Mouse (Mus musculus) left cerebral cortex, adult 8-10 months (tissue): ENCODE data around the gene Smc2. TPM values are rescaled to one million over a fixed set of nuclear protein-coding genes. Genes with fewer than 3 reads are reported as not detected.
"Not testable (repeated sequence)": the region's sequence is repeated elsewhere in the genome, so short reads cannot be mapped to it uniquely, and the experiment has no call there.

Source experiments
- DNase-seq, 2 experiments: peaks; one replicate each; pipeline ENCODE4 v3.0.0; 2022; ENCODE audit warnings: low spot score in 2 of 2
- total RNA-seq, 4 experiments: library from RNA; stranded (reverse); gene quantifications; 2 replicates each; pipeline ENCODE4 v1.2.4; 2022

Gene Smc2
- 1 to 10 TPM; 5.9 to 8.6 (median 7.2) TPM for total RNA-seq

- peak; percentile 81 to 90 for DNase-seq
Measured at GRCm38 (mm10) chr4:52438886-52439664, at the start of gene Smc2. Gene Smc2 (plus strand): TSS chr4:52439243.

- DNase-seq, result no peak
Measured at GRCm38 (mm10) chr4:52411587-52411986, 27.5 kb upstream of the Smc2 start.

DNA sequence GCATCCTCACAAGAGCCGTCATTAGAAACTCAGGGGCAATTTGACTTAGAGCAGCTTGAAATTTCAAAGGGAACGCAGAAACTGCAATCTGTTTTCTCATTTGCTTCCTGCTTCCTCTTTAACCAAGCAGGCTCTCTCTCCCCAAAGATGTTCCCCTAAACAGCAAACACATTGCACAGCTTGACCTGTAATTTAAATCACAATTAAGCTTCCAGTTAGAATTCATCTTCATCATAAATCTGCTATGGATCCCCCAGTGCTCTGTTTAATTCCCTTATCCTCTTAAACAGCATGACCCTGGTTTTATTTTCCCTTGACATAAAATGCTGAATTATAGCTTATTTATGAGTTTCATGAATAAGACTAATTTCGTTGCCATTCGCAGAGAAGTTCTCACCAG, 15.4 kb upstream of the Smc2 start:
- no peak for DNase-seq

DNA sequence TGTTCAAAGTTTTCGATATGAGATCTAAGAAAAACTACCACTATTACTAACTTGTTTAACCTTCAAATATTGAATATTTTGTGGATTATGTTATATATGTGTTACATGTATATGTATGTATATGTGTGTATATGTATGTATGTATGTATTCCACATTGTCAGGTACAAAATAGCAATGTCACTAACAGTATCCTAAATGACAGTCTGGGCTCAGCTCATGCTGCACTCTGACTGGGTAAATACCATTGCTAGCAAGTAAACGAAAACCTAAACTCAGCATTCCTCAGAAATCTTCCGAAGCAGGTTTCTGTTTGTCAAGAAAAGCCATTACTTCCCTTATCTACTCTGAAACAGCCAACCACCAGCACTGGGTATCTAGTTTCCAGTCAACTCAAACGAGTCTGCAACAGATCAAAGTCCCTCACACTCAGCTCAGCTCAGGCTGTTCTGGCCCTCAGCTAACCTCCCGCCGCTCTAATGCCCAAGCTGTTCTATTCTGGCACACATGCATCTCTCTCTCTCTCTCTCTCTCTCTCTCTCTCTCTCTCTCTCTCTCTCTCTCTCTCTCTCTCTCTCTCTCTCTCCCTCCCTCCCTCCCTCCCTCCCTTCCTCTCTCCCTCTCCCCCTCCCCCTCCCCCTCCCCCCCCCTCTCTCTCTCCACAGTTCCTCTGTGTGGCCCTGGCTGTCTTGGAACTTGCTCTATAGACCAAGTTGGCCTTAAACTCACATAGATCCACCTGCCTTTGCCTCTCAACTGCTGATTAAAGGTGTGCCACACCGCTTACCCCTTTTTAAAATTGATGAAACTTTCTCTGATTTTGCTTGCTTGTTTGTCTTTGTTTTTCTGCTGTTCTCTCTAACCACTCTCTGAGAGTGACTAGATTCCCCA, 9.5 kb upstream of the Smc2 start:
- no peak for DNase-seq

- DNase-seq, result not testable (repeated sequence)
Measured at GRCm38 (mm10) chr4:52435551-52435950, 3.5 kb upstream of the Smc2 start.

DNA sequence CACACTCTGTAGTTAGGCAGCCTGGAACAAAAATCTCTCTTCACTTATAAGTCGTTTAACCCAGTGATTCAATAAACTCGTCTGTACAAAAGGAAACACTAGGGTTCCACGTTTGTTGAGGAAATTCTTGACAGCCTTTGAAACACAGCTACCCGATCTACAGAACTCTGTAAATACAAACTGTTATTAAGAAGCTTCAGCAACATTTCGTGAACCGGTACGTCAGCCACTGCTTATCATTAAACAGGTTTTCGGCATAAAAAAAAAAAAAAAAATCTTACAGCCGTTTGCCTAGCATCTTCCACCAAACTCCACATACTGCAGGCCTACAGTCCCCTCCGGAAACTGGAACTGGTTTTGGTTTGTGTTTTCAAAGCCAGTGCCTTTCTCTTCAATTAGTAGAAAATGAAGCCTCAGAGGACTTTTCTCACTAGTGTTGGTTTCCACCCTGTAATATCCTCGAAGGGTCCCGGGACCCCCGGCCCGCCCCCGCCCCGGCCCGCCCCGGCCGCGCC, 615 bp upstream of the Smc2 start:
- DNase-seq, result no peak

- no peak for DNase-seq
Measured at GRCm38 (mm10) chr4:52459726-52460125, 20.7 kb downstream of the Smc2 start.

GRCm38 (mm10) chr4:52461321-52461720, 22.3 kb downstream of the Smc2 start:
- peak in 1 of 2 experiments; percentile 83 for DNase-seq

GRCm38 (mm10) chr4:52473431-52473830, 34.4 kb downstream of the Smc2 start:
- DNase-seq, result no peak

GRCm38 (mm10) chr4:52487486-52487885, 48.4 kb downstream of the Smc2 start:
- no peak for DNase-seq

DNA sequence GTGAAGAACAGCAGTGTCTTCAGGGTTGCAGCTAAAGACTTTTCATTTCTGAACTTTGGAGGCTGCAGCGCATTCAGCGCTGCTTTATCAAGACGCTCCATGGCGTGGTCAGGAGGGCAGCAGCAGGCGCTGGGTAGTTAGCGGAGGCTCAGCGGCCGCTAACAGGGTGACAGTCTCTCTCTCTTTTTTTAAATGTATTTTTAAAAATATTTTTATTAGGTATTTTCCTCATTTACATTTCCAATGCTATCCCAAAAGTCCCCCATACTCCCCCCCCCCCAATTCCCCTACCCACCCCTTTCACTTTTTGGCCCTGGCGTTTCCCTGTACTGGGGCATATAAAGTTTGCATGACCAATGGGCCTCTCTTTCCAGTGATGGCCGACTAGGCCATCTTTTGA, 58.1 kb downstream of the Smc2 start, which contains the start of gene Vma21-ps:
Gene Vma21-ps (minus strand): TSS at position 101 of the 400 bp plus-strand sequence.
- not testable (repeated sequence) for DNase-seq

- no peak for DNase-seq
Measured at GRCm38 (mm10) chr4:52517580-52517979, 78.5 kb downstream of the Smc2 start.

DNA sequence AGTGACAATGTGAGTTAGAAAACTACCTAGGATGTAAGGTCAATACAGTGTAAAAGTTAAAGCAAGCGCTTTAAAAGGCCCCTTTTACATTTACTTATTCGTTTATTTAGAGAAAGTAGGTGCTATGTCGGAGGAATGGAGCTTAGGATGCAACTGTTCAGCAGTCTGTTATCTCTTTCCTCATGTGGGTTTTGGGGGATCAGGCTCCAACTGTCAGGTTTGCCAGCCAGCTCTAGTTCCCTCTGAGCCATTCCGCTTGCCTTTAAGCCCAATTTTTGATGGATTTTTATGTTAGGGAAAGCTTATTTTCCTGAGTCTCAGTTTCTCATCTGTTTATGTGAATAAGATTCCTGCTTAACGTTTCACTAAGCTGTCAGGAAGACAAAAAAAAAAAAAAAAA, 80.3 kb downstream of the Smc2 start:
- DNase-seq, result no peak

GRCm38 (mm10) chr4:52526464-52526863, 87.4 kb downstream of the Smc2 start:
- no peak for DNase-seq

GRCm38 (mm10) chr4:52530636-52531035, 91.6 kb downstream of the Smc2 start:
- no peak for DNase-seq

Other genes starting within 250 kb of the Smc2 start
- not detected for gene Vma21-ps, start 58.0 kb downstream of the Smc2 start, total RNA-seq
- gene Toporsl, start 157.0 kb downstream of the Smc2 start, total RNA-seq, result not detected